Mouse (Mus musculus): ENCODE data around the gene Tcf3. TPM values are rescaled to one million over a fixed set of nuclear protein-coding genes. Genes with fewer than 3 reads are reported as not detected.

Gene Tcf3
- total RNA-seq (2023): 10 to 100 TPM; 98.1 to 99.2 TPM

GRCm38 (mm10) chr10:80433513-80434232 is at the start of gene Tcf3:
TSS of gene Tcf3 (minus strand) at chr10:80433647.

GRCm38 (mm10) chr10:80406684-80407501 is 26.6 kb downstream of the Tcf3 start, which contains the start of gene Uqcr11:
TSS of gene Uqcr11 (minus strand) at chr10:80406830.

GRCm38 (mm10) chr10:80399191-80399972 is 34.1 kb downstream of the Tcf3 start, which contains the start of gene Mbd3:
TSS of gene Mbd3 (minus strand) at chr10:80399550.

GRCm38 (mm10) chr10:80387522-80387959 is 45.9 kb downstream of the Tcf3 start, which contains the start of gene Mex3d:
TSS of gene Mex3d (minus strand) at chr10:80387659.

Other genes with a start within 250 kb of the Tcf3 start
- gene Mum1, start 207.2 kb downstream of the Tcf3 start, total RNA-seq (2023): 10 to 100 TPM; 76.1 to 76.3 TPM
- 100 to 1,000 TPM in 1 of 2 experiments, 10 to 100 TPM in 1; 99.2 to 104 TPM for gene Ndufs7, start 184.5 kb downstream of the Tcf3 start, total RNA-seq (2023)
- not detected for gene Gamt, start 172.6 kb downstream of the Tcf3 start, total RNA-seq (2023)
- gene Dazap1, start 172.2 kb downstream of the Tcf3 start, total RNA-seq (2023): 100 to 1,000 TPM; 175 to 182 TPM
- gene Rps15, start 141.2 kb downstream of the Tcf3 start, total RNA-seq (2023): 1,000 to 10,000 TPM; 3,585 to 3,724 TPM
- 1 to 10 TPM in 1 of 2 experiments, under 1 TPM in 1; 0.09 to 1.0 TPM for gene Apc2, start 137.7 kb downstream of the Tcf3 start, total RNA-seq (2023)
- 10 to 100 TPM; 25.0 to 28.7 TPM for gene 2310011J03Rik, start 113.1 kb downstream of the Tcf3 start, total RNA-seq (2023)
- gene Pcsk4, start 104.1 kb downstream of the Tcf3 start, total RNA-seq (2023): 1 to 10 TPM; 2.9 to 3.1 TPM
- under 1 TPM in 1 of 2 experiments, not detected in 1; 0.90 TPM for gene Reep6, start 103.7 kb downstream of the Tcf3 start, total RNA-seq (2023)
- gene Adamtsl5, start 85.2 kb downstream of the Tcf3 start, total RNA-seq (2023): not detected
- not detected for gene Plk5, start 77.2 kb downstream of the Tcf3 start, total RNA-seq (2023)
- 1 to 10 TPM; 8.0 to 8.7 TPM for gene Mex3d, start 46.0 kb downstream of the Tcf3 start, total RNA-seq (2023)
- 100 to 1,000 TPM; 107 to 120 TPM for gene Mbd3, start 34.1 kb downstream of the Tcf3 start, total RNA-seq (2023)
- gene Uqcr11, start 26.8 kb downstream of the Tcf3 start, total RNA-seq (2023): 10 to 100 TPM; 63.7 to 70.9 TPM
- not detected for gene Onecut3, start 61.2 kb upstream of the Tcf3 start, total RNA-seq (2023)
- gene Atp8b3, start 105.5 kb upstream of the Tcf3 start, total RNA-seq (2023): not detected
- gene Rexo1, start 127.9 kb upstream of the Tcf3 start, total RNA-seq (2023): 100 to 1,000 TPM; 123 to 132 TPM
- 10 to 100 TPM; 27.9 to 29.2 TPM for gene Klf16, start 143.7 kb upstream of the Tcf3 start, total RNA-seq (2023)
- gene Abhd17a, start 156.7 kb upstream of the Tcf3 start, total RNA-seq (2023): 10 to 100 TPM; 49.3 to 56.2 TPM
- 10 to 100 TPM; 52.6 to 54.4 TPM for gene Scamp4, start 169.2 kb upstream of the Tcf3 start, total RNA-seq (2023)
- gene Adat3, start 169.2 kb upstream of the Tcf3 start, total RNA-seq (2023): 1 to 10 TPM; 3.0 to 4.8 TPM
- gene Gm49322, start 172.4 kb upstream of the Tcf3 start, total RNA-seq (2023): 1 to 10 TPM; 4.5 to 7.9 TPM
- 100 to 1,000 TPM; 212 to 215 TPM for gene Csnk1g2, start 189.2 kb upstream of the Tcf3 start, total RNA-seq (2023)
- gene Btbd2, start 223.4 kb upstream of the Tcf3 start, total RNA-seq (2023): 10 to 100 TPM; 26.6 to 27.7 TPM
- gene Mknk2, start 244.5 kb upstream of the Tcf3 start, total RNA-seq (2023): 100 to 1,000 TPM; 280 to 313 TPM